Mouse (Mus musculus) brown adipose tissue, adult 24 weeks (tissue): ENCODE results near the gene Ralgapa1. TPM values are rescaled to one million over a fixed set of nuclear protein-coding genes. Genes with fewer than 3 reads are reported as not detected.

Experiments used
- H3K27ac ChIP-seq: fragments of 200-500 bp; replicated peaks from 2 replicates; pipeline ENCODE4 v1.5.1; 2012; ENCODE audit warnings: low read depth, mild to moderate bottlenecking, low read length
- H3K4me1 ChIP-seq: fragments of 200-500 bp; 2 replicates; pipeline ENCODE4 v1.6.1; 2012; ENCODE audit warnings: low read length, mixed read lengths; ENCODE audit not compliant: control insufficient read depth, insufficient read depth, insufficient read length
- H3K4me3 ChIP-seq: fragments of 200-500 bp; 2 replicates; pipeline ENCODE4 v1.5.1; 2012; ENCODE audit warnings: low read depth, mild to moderate bottlenecking, low read length, moderate library complexity; ENCODE audit not compliant: insufficient read depth
- polyA plus RNA-seq: library from polyadenylated mRNA; stranded (reverse); fragments of >200 nt; gene quantifications from 2 replicates; pipeline ENCODE4 v1.2.4, GENCODE M21; 2012; ENCODE audit not compliant: missing spikeins, insufficient read depth, insufficient read length

The Ralgapa1 gene
- polyA plus RNA-seq = 22.9 and 24.8 TPM in 2 replicates

DNA sequence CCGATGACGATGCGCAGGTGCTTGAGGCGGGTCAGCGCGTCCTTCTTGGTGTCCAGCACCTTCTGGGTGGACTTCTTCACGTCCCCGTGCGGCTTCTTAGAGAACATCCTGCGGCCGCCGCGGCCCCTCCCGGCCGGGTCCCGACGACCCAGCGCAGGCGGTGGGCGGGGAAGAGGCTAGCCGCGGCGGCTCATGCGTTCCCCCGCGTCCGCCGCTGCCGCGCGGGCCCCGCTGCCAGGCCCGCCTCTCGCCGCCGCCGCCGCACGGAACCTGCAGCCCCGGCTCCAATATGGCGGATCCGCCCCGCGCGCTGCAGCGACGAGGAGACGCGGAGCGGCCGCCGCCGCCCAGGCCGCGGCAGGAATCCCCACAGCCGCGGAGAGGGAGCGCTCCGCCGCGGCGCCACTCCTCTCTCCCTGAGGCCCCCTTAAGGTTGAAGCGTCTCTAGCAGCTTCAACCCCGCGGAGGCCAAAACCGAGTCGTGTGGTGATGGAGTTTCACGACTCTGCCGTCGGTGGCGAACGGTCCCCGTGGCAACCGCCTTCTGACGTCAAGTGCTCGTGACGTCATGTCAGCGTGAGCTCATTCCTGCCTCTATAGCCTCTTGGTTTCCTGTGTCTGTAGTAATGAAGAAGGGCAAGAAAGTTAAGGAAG, at the start of gene Ralgapa1:
TSS of gene Ralgapa1 (minus strand) at position 507 of the 654 bp plus-strand sequence.
- H3K4me1 ChIP-seq = peaks cover 5% of the 10 kb centered on the region; the same call in 1 of the 2 replicates
- peak within 1 kb of the TSS; percentile 98 for H3K4me3 ChIP-seq
- peak within 1 kb of the TSS; percentile 94 for H3K27ac ChIP-seq

DNA sequence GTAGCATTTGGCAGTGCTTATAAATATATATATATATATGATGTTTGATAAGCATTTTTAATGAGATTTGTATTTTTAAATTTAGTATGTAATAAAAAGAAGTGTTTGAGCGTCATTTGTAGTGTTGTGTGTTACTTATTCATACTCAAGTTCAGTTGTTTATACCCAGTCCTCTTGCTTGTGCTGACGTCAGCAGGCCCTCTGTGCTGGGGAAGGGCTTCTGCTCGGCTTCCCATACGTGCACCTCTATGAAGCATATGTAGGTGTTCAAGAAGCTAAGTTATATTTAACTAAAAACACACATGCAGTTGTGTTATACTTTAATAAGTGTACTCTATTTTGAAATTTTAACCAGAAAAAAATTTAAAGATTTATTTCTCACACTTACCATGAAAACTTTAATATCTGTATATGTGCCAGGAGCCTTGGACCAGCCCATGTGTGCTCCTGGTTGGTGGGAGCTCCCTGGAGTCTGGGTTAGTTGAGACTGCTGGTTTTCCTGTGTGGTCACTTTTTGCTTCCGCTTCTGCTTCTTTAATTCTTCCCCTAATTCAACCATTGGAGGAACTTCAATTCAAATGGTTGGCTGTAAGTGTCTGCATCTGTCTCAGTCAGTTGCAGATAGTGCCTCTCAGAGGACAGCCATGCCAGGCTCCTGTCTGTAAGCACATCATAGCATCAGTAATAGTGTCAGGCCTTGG, 48.8 kb upstream of the Ralgapa1 start:
- Histone ChIP-seq H3K4me1 (no peaks in the 10 kb centered on the region), H3K4me3 (no peak overlapping the region), H3K27ac (no peak overlapping the region)

DNA sequence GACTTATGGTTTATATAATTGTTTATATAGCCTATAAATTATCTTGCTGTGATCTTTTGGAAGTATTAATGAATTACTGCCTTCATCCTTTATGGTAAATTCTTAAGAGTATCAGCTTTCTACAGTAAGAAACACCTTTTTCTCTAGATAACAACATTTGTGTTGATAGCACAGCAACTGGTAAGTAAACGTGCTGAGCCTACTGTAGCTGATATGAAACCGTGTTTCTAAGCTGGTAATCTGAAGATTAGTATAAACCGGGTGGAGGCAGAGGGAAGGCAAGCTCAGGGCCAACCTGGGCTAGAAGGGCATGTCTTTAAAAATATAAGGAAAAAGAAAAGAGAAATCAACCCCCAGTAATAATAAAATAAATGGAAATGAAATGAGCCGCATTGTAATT, 46.8 kb upstream of the Ralgapa1 start:
- Histone ChIP-seq H3K4me3 (no peak overlapping the region), H3K4me1 (no peaks in the 10 kb centered on the region), H3K27ac (no peak overlapping the region)

DNA sequence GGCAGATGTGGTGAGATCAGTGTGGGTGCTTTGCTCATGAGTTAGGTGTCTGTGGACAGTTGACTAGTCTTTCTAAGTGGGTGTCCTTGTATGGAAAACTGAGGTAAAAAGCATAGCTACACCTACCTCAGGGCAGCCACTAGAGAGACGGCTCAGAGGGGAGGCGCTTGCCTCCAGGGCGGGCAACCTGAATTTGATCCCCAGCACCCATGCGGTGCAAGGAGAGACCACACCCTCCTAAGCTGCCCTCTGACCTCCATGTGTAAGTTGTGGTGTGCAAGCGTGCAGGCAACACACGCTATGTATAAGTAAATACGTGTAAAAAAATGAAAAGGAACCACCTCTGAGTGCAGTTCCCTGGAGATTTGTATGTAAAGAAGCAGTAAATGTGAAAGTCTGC, 39.7 kb upstream of the Ralgapa1 start:
- Histone ChIP-seq H3K4me1 (no peaks in the 10 kb centered on the region), H3K4me3 (no peak overlapping the region), H3K27ac (no peak overlapping the region)

DNA sequence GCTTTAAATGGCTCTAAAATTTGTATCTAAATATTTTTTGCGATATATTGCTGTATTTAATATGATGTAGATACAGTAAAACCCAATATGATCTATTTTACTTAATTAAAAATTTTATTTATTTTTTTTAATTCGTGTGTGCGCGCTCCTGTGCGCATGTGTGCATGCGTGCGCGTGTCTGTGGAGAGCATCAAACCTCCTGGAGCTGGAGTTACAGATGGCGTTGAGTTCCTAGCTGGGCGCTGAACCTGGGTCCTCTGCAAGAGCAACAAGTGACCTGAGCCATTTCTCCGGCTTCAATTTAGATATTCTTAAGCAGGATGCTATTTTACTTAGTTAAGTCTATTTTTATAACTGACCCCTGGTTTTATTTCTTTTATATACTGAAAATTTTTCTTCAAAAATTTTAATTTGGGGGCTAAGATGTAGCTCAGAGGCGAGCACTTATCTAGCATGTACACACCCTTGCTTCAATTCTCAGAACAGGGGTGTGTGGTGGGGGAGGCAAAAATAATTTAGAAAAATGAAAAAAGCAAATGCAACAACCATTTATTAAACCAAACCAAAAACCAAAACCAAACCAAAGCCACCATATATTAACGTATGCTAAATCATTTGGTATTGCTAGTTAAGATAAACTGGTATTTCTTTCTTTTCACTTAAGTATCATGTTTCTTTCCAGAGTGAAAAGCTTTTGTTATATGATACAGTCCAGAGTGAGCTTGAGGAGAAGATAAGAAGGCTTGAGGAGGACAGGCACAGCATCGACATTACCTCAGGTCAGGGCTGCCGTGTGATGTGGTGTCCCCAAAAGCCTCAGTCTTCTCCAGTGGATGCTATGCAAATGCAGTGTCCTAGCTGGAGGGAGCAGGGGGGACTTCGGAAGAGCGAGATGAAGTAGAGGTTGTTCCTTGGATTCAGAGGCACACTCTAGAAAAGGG, 38.7 kb upstream of the Ralgapa1 start:
- Histone ChIP-seq H3K4me3 (no peak overlapping the region), H3K4me1 (no peaks in the 10 kb centered on the region), H3K27ac (no peak overlapping the region)

DNA sequence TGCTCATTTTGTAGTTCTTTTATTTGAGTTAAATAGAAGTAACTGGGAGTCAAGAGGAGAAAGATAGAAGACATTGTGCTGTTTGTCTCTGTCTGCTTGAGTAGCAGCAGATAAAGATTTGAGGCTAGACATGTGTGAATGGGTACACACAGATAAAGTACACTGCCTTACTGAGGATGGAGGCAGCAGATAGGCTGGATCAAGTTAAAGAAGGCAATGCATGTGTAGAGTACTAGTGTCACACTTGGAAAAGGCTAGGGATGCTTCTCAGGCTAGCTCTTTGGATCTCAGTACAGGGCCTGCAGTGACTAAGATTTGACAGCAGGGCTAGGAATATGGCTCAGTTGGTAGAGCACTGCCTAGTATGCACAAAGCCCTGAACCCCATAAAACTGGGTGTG, 29.7 kb upstream of the Ralgapa1 start:
- Histone ChIP-seq H3K4me3 (no peak overlapping the region), H3K4me1 (no peaks in the 10 kb centered on the region), H3K27ac (no peak overlapping the region)

DNA sequence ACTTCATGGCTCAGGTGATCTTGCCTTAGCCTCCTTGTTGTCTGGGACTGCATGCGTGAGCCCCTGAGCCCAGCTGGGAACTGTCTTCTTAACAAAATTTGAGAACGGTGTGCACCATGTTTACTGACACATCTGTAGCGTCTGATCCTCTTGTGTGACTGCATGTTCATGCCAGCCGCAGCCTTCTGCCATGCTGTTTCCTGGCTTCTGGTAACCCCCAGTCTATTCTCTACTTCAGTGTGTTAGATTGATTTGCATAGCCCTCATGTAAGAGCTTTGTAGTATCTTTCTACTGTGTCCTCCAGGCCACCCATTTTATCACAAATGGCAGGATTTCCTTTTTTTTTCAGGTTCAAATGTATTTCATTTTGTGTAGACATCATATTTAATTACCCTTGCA, 26.9 kb upstream of the Ralgapa1 start:
- Histone ChIP-seq H3K4me3 (no peak overlapping the region), H3K27ac (no peak overlapping the region), H3K4me1 (no peaks in the 10 kb centered on the region)

DNA sequence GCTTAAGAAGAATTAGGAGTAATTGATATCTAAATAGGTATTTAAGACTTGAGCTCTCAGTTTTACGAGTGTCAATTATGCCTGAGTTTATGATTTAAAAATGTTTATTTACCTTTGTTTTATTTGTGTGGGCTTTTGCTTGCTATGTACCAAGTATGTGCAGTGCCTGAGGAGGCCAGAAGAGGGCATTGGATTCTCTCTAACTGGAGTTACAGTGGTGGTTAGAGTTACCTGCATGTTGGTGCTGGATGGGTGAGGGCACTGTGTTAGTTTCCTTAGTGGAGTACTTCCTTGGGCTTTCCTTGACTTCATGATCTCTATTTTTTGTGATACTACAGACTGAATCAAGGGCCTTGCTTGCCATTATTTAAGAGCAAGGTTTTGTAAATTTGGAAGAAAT, 25.8 kb upstream of the Ralgapa1 start:
- no peaks in the 10 kb centered on the region for H3K4me1 ChIP-seq
- H3K27ac ChIP-seq = no peak overlapping the region
- H3K4me3 ChIP-seq = no peak overlapping the region

DNA sequence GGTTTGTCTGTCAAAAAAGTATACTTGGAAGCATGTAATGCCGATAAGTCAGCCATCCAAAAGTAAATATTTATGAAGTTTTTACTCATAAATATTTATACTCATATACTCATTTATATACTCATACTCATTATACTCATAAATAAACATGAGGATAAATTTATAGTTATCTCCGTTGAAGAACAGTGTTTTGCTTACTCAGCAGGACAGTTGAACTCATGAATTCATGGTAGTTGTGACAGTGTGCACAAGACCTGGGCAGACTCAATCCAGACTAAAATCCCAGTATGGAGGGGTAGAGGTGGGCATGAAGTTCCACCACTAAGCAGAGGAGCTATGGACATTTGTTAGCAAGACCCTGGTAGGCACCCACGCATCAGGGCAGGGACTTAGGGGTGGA, 16.5 kb upstream of the Ralgapa1 start:
- no peaks in the 10 kb centered on the region for H3K4me1 ChIP-seq
- no peak overlapping the region for H3K4me3 ChIP-seq

DNA sequence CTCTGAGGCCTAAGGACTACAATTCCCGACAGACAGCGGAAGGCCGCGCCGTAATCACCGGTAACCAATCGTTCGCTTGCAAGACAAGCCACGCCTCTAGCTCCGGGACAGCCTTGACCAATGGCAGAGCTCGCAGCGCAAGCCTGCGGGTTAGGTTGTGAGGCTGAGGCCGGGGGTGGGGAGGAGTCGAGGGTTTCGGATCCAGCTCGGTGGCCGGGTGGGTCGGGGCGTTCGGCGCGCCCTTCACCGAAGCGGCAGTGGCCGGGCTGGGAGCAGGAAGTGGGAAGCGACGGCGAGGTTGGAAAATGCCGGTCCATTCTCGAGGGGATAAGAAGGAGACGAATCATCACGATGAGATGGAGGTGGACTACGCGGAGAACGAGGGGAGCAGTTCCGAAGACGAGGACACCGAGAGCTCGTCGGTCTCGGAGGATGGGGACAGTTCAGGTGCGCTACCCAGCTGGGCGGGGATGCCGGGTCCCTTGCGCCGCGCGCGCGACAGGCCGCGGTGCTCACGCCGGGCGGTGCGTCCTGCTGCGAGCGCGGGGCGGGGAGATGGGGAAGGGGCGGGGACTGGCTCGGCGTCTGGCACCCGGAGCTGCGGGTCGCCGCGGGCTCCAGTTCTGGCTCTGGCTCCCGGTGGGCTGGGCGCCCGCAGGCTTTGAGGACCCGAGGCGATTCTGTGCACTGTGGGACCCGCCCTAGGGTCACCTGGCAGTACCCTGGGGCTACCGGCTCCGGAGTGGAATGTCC, 15.4 kb upstream of the Ralgapa1 start, which contains the start of gene Brms1l:
TSS of gene Brms1l (plus strand) at position 126 of the 753 bp plus-strand sequence.
- Histone ChIP-seq H3K27ac (peak within 1 kb of the TSS; percentile 82), H3K4me3 (peak within 1 kb of the TSS; percentile 98)

More for the DNA sequence above, 16.5 kb upstream of the Ralgapa1 start:
- no peak overlapping the region for H3K27ac ChIP-seq

DNA sequence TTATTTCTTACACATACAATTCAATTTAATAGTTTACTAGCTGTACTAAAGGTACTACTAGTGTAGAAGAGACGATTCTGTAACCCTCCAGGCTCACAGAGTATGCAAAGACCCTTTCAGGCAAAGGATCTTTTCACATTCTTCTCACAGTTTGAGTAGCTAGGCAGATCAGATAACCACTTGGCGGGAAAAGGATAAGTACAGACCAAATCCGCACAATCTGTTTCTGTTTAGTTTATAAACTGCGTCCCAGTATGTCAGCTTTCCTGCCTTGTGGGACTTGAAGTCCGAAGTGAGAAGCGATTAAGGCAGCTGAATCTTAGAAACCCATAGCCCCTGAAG, 14.9 kb upstream of the Ralgapa1 start:
- Histone ChIP-seq H3K27ac (peak overlapping the region; percentile 28; the same call in 1 of the 2 replicates), H3K4me3 (peak overlapping the region; percentile 52), H3K4me1 (no peaks in the 10 kb centered on the region)

More for the DNA sequence above, 15.4 kb upstream of the Ralgapa1 start, which contains the start of gene Brms1l:
- no peaks in the 10 kb centered on the region for H3K4me1 ChIP-seq

DNA sequence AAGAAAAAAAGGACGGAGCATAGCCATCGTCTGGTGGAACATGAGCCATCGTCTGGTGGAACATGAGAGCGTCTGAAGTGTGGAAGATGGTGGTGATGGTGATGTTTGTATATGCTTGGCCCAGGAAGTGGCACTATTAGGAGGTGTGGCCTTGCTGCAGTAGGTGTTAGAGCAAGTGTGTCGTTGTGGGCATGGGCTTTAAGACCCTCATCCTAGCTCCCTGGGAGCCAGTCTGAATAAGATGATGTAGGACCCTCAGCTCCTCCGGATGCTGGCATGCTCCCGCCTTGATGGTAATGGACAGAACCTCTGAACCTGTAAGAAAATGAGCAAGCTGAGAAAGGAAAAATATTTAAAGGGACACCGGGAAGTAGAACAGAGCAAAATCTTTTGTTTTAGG, 13.9 kb upstream of the Ralgapa1 start:
- H3K27ac ChIP-seq = no peak overlapping the region
- H3K4me1 ChIP-seq = no peaks in the 10 kb centered on the region
- H3K4me3 ChIP-seq = no peak overlapping the region

DNA sequence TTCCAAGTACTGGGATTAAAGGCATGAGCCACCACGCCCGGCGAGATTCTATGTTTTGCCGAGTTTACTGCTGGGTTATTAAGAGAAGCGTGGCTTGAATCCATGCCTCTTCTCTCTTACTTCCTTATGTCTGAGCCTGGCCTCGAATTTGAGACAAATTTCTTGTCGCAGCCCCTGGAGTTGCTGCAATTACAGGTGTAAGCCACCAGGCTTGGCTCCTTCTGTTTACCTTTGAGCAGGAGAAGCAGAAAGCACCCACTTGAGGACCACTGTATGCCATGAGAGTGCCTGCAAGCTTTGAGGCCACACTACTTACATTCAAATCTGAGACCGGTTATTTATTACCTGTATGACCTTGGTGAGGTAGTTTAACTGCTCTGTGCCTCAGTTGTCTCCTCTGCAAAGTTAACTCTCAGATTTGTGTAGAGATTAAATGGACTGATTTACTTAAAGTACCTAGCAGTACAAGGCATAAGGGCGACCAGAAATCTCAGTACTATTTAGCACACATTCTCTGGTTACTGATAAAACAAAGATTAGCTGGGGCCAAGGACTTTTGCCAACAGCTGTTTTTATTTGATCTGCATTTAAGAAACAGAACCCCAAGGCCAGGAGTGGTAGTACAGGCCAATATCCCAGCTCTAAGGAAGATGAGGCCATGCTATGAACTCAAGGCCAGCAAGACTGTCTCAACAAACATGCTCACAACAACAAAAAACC, 13.1 kb upstream of the Ralgapa1 start:
- Histone ChIP-seq H3K4me3 (no peak overlapping the region), H3K27ac (no peak overlapping the region), H3K4me1 (no peaks in the 10 kb centered on the region)

DNA sequence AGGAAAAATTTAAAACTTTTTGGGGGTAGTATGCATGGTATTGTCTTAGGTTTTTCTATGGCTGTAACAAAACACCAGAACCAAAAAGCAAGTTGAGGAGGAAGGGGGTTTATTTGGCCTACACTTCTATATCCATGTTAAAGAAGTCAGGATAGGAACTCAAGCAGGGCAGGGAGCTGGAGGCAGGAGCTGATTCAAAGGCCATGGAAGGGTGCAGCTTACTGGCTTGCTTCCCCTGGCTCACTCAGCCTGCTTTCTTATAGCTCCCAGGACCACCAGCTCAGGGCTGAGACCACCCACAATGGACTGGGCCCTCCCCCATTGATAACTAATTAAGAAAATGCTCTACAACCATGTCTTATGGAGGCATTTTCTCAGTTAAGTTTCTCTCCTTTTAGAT, 12.0 kb upstream of the Ralgapa1 start:
- Histone ChIP-seq H3K4me3 (no peak overlapping the region), H3K27ac (no peak overlapping the region), H3K4me1 (no peaks in the 10 kb centered on the region)
